Mouse (Mus musculus): ENCODE measurements around the gene Ppp6r3. TPM values are rescaled to one million over a fixed set of nuclear protein-coding genes. Genes with fewer than 3 reads are reported as not detected.

The Ppp6r3 gene
- 58.8 and 90.6 TPM in 2 replicates for total RNA-seq (2014; rRNA removed; ENCODE audit: low replicate concordance)
- 31.1 and 32.4 TPM in 2 replicates for polyA plus RNA-seq (2015; fragmentation: Nextera tagmentation; extraction: Ambion mirVana)

- H3K4me3 ChIP-seq (ENCODE audit: low read depth, low read length) = peak within 1 kb of the TSS; percentile 95
- no peaks in the 10 kb centered on the region for H3K9me3 ChIP-seq (replicated peaks; ENCODE audit: control insufficient read depth, low read length)
- H3K4me1 ChIP-seq (ENCODE audit: control insufficient read depth, insufficient read depth) = peaks cover 37% of the 10 kb centered on the region
- DNase-seq (ENCODE audit: low spot score) (peak; percentile 99), ATAC-seq (ENCODE audit: insufficient read depth, low read depth) (peak; percentile 95)
- H3K36me3 ChIP-seq (replicated peaks; ENCODE audit: control insufficient read depth, insufficient read depth, low read length) = no peaks in the 10 kb centered on the region
- H3K27ac ChIP-seq (ENCODE audit: low read depth) = peak within 1 kb of the TSS; percentile 97
- peak within 1 kb of the TSS; percentile 95 for H3K9ac ChIP-seq (replicated peaks; ENCODE audit: low read depth, low read length)
- H3K4me2 ChIP-seq (ENCODE audit: low read depth, low read length) = peak within 1 kb of the TSS; percentile 92
- no peaks in the 10 kb centered on the region for H3K27me3 ChIP-seq (ENCODE audit: control insufficient read depth, insufficient read depth, low read length)
- under 1% methylated on average over 48 of the region's 51 CpGs for WGBS
- TF ChIP-seq CTCF (IDR thresholded peaks at IDR 0.05; ENCODE audit: low read depth) (no peak), EP300 (IDR thresholded peaks at IDR 0.05; ENCODE audit: low read depth) (peak; percentile 80; the same call in 1 of the 2 replicates)
Observed at GRCm38 (mm10) chr19:3575632-3576384, at the start of gene Ppp6r3. Ppp6r3 (minus strand) TSS chr19:3575749.

- H3K27ac ChIP-seq (ENCODE audit: low read depth) = no peak overlapping the region
- peaks cover 58% of the 10 kb centered on the region for H3K36me3 ChIP-seq (replicated peaks; ENCODE audit: control insufficient read depth, insufficient read depth, low read length)
- no peaks in the 10 kb centered on the region for H3K9me3 ChIP-seq (replicated peaks; ENCODE audit: control insufficient read depth, low read length)
- 85% methylated on average over 7 of the region's 7 CpGs for WGBS
- H3K4me1 ChIP-seq (ENCODE audit: control insufficient read depth, insufficient read depth) = no peaks in the 10 kb centered on the region
- H3K4me3 ChIP-seq (ENCODE audit: low read depth, low read length) = no peak overlapping the region
- no peak for DNase-seq (ENCODE audit: low spot score)
- H3K27me3 ChIP-seq (ENCODE audit: control insufficient read depth, insufficient read depth, low read length) = no peaks in the 10 kb centered on the region
- H3K4me2 ChIP-seq (ENCODE audit: low read depth, low read length) = no peak overlapping the region
- no peak overlapping the region for H3K9ac ChIP-seq (replicated peaks; ENCODE audit: low read depth, low read length)
- TF ChIP-seq EP300 (IDR thresholded peaks at IDR 0.05; ENCODE audit: low read depth) (no peak), CTCF (IDR thresholded peaks at IDR 0.05; ENCODE audit: low read depth) (no peak)
- ATAC-seq (ENCODE audit: insufficient read depth, low read depth) = no peak
Observed at GRCm38 (mm10) chr19:3625111-3625510, 49.6 kb upstream of the Ppp6r3 start.

GRCm38 (mm10) chr19:3623824-3624223 is 48.3 kb upstream of the Ppp6r3 start:
- Histone ChIP-seq H3K9me3 (replicated peaks; ENCODE audit: control insufficient read depth, low read length) (peaks cover 5% of the 10 kb centered on the region; the same call in 1 of the 2 replicates), H3K9ac (replicated peaks; ENCODE audit: low read depth, low read length) (no peak overlapping the region), H3K36me3 (replicated peaks; ENCODE audit: control insufficient read depth, insufficient read depth, low read length) (peaks cover 57% of the 10 kb centered on the region), H3K4me1 (ENCODE audit: control insufficient read depth, insufficient read depth) (no peaks in the 10 kb centered on the region), H3K27ac (ENCODE audit: low read depth) (no peak overlapping the region), H3K27me3 (ENCODE audit: control insufficient read depth, insufficient read depth, low read length) (no peaks in the 10 kb centered on the region), H3K4me2 (ENCODE audit: low read depth, low read length) (no peak overlapping the region), H3K4me3 (ENCODE audit: low read depth, low read length) (no peak overlapping the region)
- peak; percentile 67 for ATAC-seq (ENCODE audit: insufficient read depth, low read depth)
- WGBS = 55% methylated on average over 5 of the region's 5 CpGs
- TF ChIP-seq EP300 (IDR thresholded peaks at IDR 0.05; ENCODE audit: low read depth) (no peak), CTCF (IDR thresholded peaks at IDR 0.05; ENCODE audit: low read depth) (peak; percentile 62)
- DNase-seq (ENCODE audit: low spot score) = no peak

GRCm38 (mm10) chr19:3623294-3623693 is 47.7 kb upstream of the Ppp6r3 start:
- WGBS = 93% methylated on average over 4 of the region's 4 CpGs
- H3K4me3 ChIP-seq (ENCODE audit: low read depth, low read length) = no peak overlapping the region
- no peak for DNase-seq (ENCODE audit: low spot score)
- TF ChIP-seq CTCF (IDR thresholded peaks at IDR 0.05; ENCODE audit: low read depth) (no peak), EP300 (IDR thresholded peaks at IDR 0.05; ENCODE audit: low read depth) (no peak)
- peaks cover 58% of the 10 kb centered on the region for H3K36me3 ChIP-seq (replicated peaks; ENCODE audit: control insufficient read depth, insufficient read depth, low read length)
- H3K9me3 ChIP-seq (replicated peaks; ENCODE audit: control insufficient read depth, low read length) = peaks cover 5% of the 10 kb centered on the region; the same call in 1 of the 2 replicates
- no peak overlapping the region for H3K4me2 ChIP-seq (ENCODE audit: low read depth, low read length)
- no peaks in the 10 kb centered on the region for H3K27me3 ChIP-seq (ENCODE audit: control insufficient read depth, insufficient read depth, low read length)
- no peaks in the 10 kb centered on the region for H3K4me1 ChIP-seq (ENCODE audit: control insufficient read depth, insufficient read depth)
- H3K27ac ChIP-seq (ENCODE audit: low read depth) = no peak overlapping the region
- no peak for ATAC-seq (ENCODE audit: insufficient read depth, low read depth)
- H3K9ac ChIP-seq (replicated peaks; ENCODE audit: low read depth, low read length) = no peak overlapping the region

GRCm38 (mm10) chr19:3620871-3621270 is 45.3 kb upstream of the Ppp6r3 start:
- Histone ChIP-seq H3K4me2 (ENCODE audit: low read depth, low read length) (no peak overlapping the region), H3K36me3 (replicated peaks; ENCODE audit: control insufficient read depth, insufficient read depth, low read length) (peaks cover 58% of the 10 kb centered on the region), H3K9me3 (replicated peaks; ENCODE audit: control insufficient read depth, low read length) (peaks cover 5% of the 10 kb centered on the region; the same call in 1 of the 2 replicates), H3K4me3 (ENCODE audit: low read depth, low read length) (no peak overlapping the region), H3K27me3 (ENCODE audit: control insufficient read depth, insufficient read depth, low read length) (no peaks in the 10 kb centered on the region), H3K27ac (ENCODE audit: low read depth) (no peak overlapping the region), H3K9ac (replicated peaks; ENCODE audit: low read depth, low read length) (no peak overlapping the region), H3K4me1 (ENCODE audit: control insufficient read depth, insufficient read depth) (no peaks in the 10 kb centered on the region)
- TF ChIP-seq CTCF (IDR thresholded peaks at IDR 0.05; ENCODE audit: low read depth) (no peak), EP300 (IDR thresholded peaks at IDR 0.05; ENCODE audit: low read depth) (no peak)
- WGBS = 90% methylated on average over 10 of the region's 10 CpGs
- no peak for ATAC-seq (ENCODE audit: insufficient read depth, low read depth)
- DNase-seq (ENCODE audit: low spot score) = no peak

Measured in heart, postnatal 0 days (tissue).